Mouse (Mus musculus) MEL (cell line): ENCODE data around the gene Col4a2.

ENCODE experiments used
- BHLHE40 ChIP-seq: IDR thresholded peaks from 2 replicates; pipeline ENCODE4 v1.6.1; 2012; ENCODE audit warnings: low read depth, mild to moderate bottlenecking, inconsistent platforms, low read length, improper control_type of control experiment, borderline replicate concordance
- E2F4 ChIP-seq: IDR thresholded peaks from 2 replicates; pipeline ENCODE4 v1.6.1; 2011; ENCODE audit warnings: low read depth, low read length, improper control_type of control experiment, borderline replicate concordance
- ELF1 ChIP-seq: IDR thresholded peaks from 2 replicates; pipeline ENCODE4 v1.6.1; 2014; ENCODE audit warnings: low read depth, mild to moderate bottlenecking, inconsistent platforms, low read length, improper control_type of control experiment, moderate library complexity
- EP300 ChIP-seq, 2 experiments: IDR thresholded peaks; 2 replicates each; pipeline ENCODE4 v1.6.1; 2011; ENCODE audit warnings: improper control_type of control experiment in 2 of 2, low read length in 2 of 2, low read depth in 1 of 2, mild to moderate bottlenecking in 1 of 2
- GABPA ChIP-seq: IDR thresholded peaks from 2 replicates; pipeline ENCODE4 v1.6.1; 2012; ENCODE audit warnings: low read depth, mild to moderate bottlenecking, inconsistent platforms, low read length, improper control_type of control experiment, moderate library complexity
- MAX ChIP-seq: IDR thresholded peaks from 2 replicates; pipeline ENCODE4 v1.6.1; 2011; ENCODE audit warnings: low read length, improper control_type of control experiment
- POLR2A ChIP-seq, 2 experiments: IDR thresholded peaks; 2 replicates each; pipeline ENCODE4 v1.6.1; 2011 to 2012; ENCODE audit warnings: low read length in 2 of 2, mild to moderate bottlenecking in 2 of 2, control low read depth in 1 of 2, improper control_type of control experiment in 1 of 2, low read depth in 1 of 2, moderate library complexity in 1 of 2; ENCODE audit not compliant: control insufficient read depth in 1 of 2, insufficient read depth in 1 of 2, poor library complexity in 1 of 2
- POLR2AphosphoS5 ChIP-seq: IDR thresholded peaks from 2 replicates; pipeline ENCODE4 v1.6.1; 2012; ENCODE audit warnings: low read depth, borderline replicate concordance, mild to moderate bottlenecking, inconsistent platforms, low read length, moderate library complexity, mixed read lengths
- RCOR1 ChIP-seq: IDR thresholded peaks from 2 replicates; pipeline ENCODE4 v1.6.1; 2012; ENCODE audit warnings: low read depth, mild to moderate bottlenecking, inconsistent platforms, low read length, improper control_type of control experiment
- TCF12 ChIP-seq: IDR thresholded peaks from 2 replicates; pipeline ENCODE4 v1.6.1; 2014; ENCODE audit warnings: low read depth, mild to moderate bottlenecking, inconsistent platforms, low read length, improper control_type of control experiment, moderate library complexity
- USF2 ChIP-seq, 2 experiments: IDR thresholded peaks; 2 replicates each; pipeline ENCODE4 v1.6.1; 2011 to 2012; ENCODE audit warnings: improper control_type of control experiment in 2 of 2, low read length in 2 of 2, borderline replicate concordance in 1 of 2, inconsistent platforms in 1 of 2, low read depth in 1 of 2, mild to moderate bottlenecking in 1 of 2; ENCODE audit not compliant: insufficient read depth in 1 of 2
- ZKSCAN1 ChIP-seq: IDR thresholded peaks from 2 replicates; pipeline ENCODE4 v1.6.1; 2012; ENCODE audit warnings: low read depth, mild to moderate bottlenecking, inconsistent platforms, low read length, improper control_type of control experiment, moderate library complexity
- ZMIZ1 ChIP-seq: IDR thresholded peaks from 2 replicates; pipeline ENCODE4 v1.6.1; 2012; ENCODE audit warnings: low read depth, mild to moderate bottlenecking, inconsistent platforms, low read length, improper control_type of control experiment, moderate library complexity

DNA sequence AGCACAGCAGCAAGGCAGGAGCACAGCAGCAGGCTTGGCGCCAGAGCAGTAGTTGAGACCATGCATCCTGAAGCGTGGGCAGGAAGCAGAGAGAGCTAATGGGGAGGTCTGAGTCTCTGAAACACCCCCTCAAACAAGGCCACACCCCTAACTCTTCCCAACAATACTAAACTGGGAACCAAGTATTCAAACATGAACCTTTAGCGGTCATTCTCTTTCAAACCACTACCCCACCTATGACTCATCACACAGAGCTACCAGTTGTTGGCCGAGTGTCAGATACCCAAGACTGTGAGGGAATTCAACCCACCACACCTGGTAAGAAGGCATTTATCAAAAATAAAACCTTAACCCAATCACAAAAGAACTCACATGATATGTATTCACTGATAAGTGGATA lies 174.6 kb downstream of the Col4a2 start:
- TF ChIP-seq RCOR1 (no peak), MAX (no peak), POLR2A (IDR thresholded peaks at IDR 0.05; ENCODE audit: control insufficient read depth in 1 of 2, insufficient read depth in 1 of 2, low read depth in 1 of 2, low read length in 2 of 2, poor library complexity in 1 of 2) (no peak), E2F4 (no peak), GABPA (no peak), POLR2AphosphoS5 (no peak), TCF12 (no peak), ZMIZ1 (no peak), ZKSCAN1 (no peak), BHLHE40 (no peak), USF2 (IDR thresholded peaks at IDR 0.05; ENCODE audit: borderline replicate concordance in 1 of 2, insufficient read depth in 1 of 2, low read depth in 1 of 2, low read length in 2 of 2) (no peak), ELF1 (no peak), EP300 (IDR thresholded peaks at IDR 0.05; ENCODE audit: low read depth in 1 of 2, low read length in 2 of 2) (no peak)
